Mouse (Mus musculus): ENCODE measurements at regions not wholly inside any gene's neighbourhood (a gene's known extent, or its start where the extent isn't known, plus 50 kb on each side); places are given as distances from the start of the nearest gene placed in this dataset.

- no peak for TF ChIP-seq MAFK (IDR thresholded peaks at IDR 0.05; ENCODE audit: insufficient read depth, low read depth, low read length)
- no peak for TF ChIP-seq ZC3H11A (IDR thresholded peaks at IDR 0.05; ENCODE audit: borderline replicate concordance, low read depth, low read length)
Measured at GRCm38 (mm10) chr17:75795772-75796171, 244.0 kb upstream of the Fam98a start.
